ENCODE assay signal across 9 mouse cellular contexts in the genomic region with DNA sequence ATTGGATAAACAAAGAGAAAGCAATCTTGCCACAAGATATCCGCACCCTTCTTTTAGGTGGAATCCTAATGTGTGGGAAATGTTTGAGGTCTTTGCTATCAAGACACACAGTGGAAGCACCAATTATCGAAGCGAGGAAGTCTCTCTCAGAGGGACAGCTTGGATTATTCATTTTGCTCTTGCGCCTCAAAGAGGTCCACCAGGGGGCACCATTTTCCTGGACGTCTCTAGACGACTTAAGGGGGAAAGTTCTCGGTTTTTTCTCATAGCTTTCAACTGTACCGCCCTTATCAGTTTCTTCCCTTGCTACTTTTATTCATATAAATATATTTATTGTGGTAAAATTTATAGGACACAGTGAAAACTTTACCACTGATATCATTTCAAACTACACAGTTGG. TPM values are rescaled to one million over a fixed set of nuclear protein-coding genes. Genes with fewer than 3 reads are reported as not detected.
DNase-seq lines count a peak whose midpoint lies in the region; ATAC-seq and TF ChIP-seq lines count a peak whose summit lies in the region.
"Had no signal": no experiment of that assay in that cellular context is flagged by ENCODE, and none has a peak within 500 bp of the region (broad histone marks: within the 10 kb centered on the region; RNA-seq: fewer than 3 reads in every experiment).

No protein-coding gene starts in this region.

- TF ChIP-seq CTCF in heart, adult 2 months (IDR thresholded peaks at IDR 0.05), result peak; percentile 87
- TF ChIP-seq CTCF in cerebellum, adult 2 months (IDR thresholded peaks at IDR 0.05; ENCODE audit: borderline replicate concordance, insufficient read depth, low read depth, low read length), result peak; percentile 69; the same call in 1 of the 2 replicates

- no peak for TF ChIP-seq POLR2A in heart, adult 2 months (IDR thresholded peaks at IDR 0.05; ENCODE audit: insufficient read depth, low read depth, low read length)
- no peak for TF ChIP-seq POLR2A in cerebellum, adult 2 months (IDR thresholded peaks at IDR 0.05; ENCODE audit: borderline replicate concordance, insufficient read depth, low read length)

- no peaks in the 10 kb centered on the region for H3K36me3 ChIP-seq in heart, adult 2 months (ENCODE audit: control insufficient read depth, insufficient read depth, low read length)
- H3K36me3 ChIP-seq in heart, embryonic 10.5 days, result no peaks in the 10 kb centered on the region
- no peaks in the 10 kb centered on the region for H3K36me3 ChIP-seq in ES-E14 (ENCODE audit: control insufficient read depth, insufficient read depth, low read length, poor library complexity, severe bottlenecking)
- H3K36me3 ChIP-seq in heart, embryonic 16.5 days (ENCODE audit: control insufficient read depth, insufficient read depth), result no peaks in the 10 kb centered on the region
- H3K36me3 ChIP-seq: liver, embryonic 13.5 days had no signal

- H3K79me2 ChIP-seq in heart, adult 2 months (replicated peaks; ENCODE audit: control insufficient read depth, insufficient read depth, low read length), result no peaks in the 10 kb centered on the region

- DNase-seq in heart, adult 2 months, result peak; percentile 50 to 69
- no peak for DNase-seq in heart, embryonic 10.5 days (ENCODE audit: low spot score)
- DNase-seq in ES-E14 (ENCODE audit: low read depth, low spot score), result peak; percentile 52
- DNase-seq in cerebellum, adult 2 months, result peak; percentile 59 to 72
- DNase-seq in left cerebral cortex, postnatal 10 days (ENCODE audit: extremely low spot score in 1 of 2, low spot score in 2 of 2), result peak; percentile 27 to 72
- DNase-seq in thymus, postnatal 14 days, result peak; percentile 72
- DNase-seq: liver, embryonic 13.5 days had no signal

- H3K9ac ChIP-seq in heart, adult 2 months (ENCODE audit: low read depth, low read length), result no peak overlapping the region
- no peak overlapping the region for H3K9ac ChIP-seq in ES-E14 (ENCODE audit: insufficient read depth, low read depth, low read length, poor library complexity, severe bottlenecking)
- H3K9ac ChIP-seq in heart, embryonic 16.5 days (ENCODE audit: low read length), result no peak overlapping the region
- H3K9ac ChIP-seq: liver, embryonic 13.5 days had no signal

- no peak for ATAC-seq in heart, embryonic 16.5 days (replicated peaks; ENCODE audit: extremely low read depth, insufficient read depth, low FRiP score)
- peak; percentile 72 for ATAC-seq in neutrophil, adult 5-6 weeks (ENCODE audit: extremely low read depth, insufficient number of reproducible peaks, low FRiP score, poor library complexity, severe bottlenecking)

- H3K27ac ChIP-seq in heart, adult 2 months, result no peak overlapping the region
- H3K27ac ChIP-seq in heart, embryonic 10.5 days, result no peak overlapping the region
- H3K27ac ChIP-seq in ES-E14 (ENCODE audit: insufficient read depth, low read depth, low read length, poor library complexity, severe bottlenecking), result no peak overlapping the region
- H3K27ac ChIP-seq in cerebellum, adult 2 months (ENCODE audit: insufficient read depth, low read length), result no peak overlapping the region
- H3K27ac ChIP-seq in heart, embryonic 16.5 days (ENCODE audit: low read length), result no peak overlapping the region
- H3K27ac ChIP-seq: liver, embryonic 13.5 days had no signal

- in situ Hi-C loops in ES-E14 (cut with MboI; ENCODE audit: low sequenced_read_pairs in 2 of 2, unreplicated experiment in 2 of 2), result no loop called here

- no peaks in the 10 kb centered on the region for H3K9me3 ChIP-seq in heart, embryonic 10.5 days
- H3K9me3 ChIP-seq in ES-E14 (ENCODE audit: control insufficient read depth, insufficient read depth, low read depth, low read length), result no peaks in the 10 kb centered on the region
- H3K9me3 ChIP-seq in heart, embryonic 16.5 days (replicated peaks; ENCODE audit: control insufficient read depth, low read length), result no peaks in the 10 kb centered on the region
- H3K9me3 ChIP-seq: liver, embryonic 13.5 days had no signal

- TF ChIP-seq EP300 in heart, adult 2 months (IDR thresholded peaks at IDR 0.05; ENCODE audit: insufficient read depth, low read depth, low read length), result no peak

- peaks cover 1% of the 10 kb centered on the region; the same call in 1 of the 2 replicates for H3K4me1 ChIP-seq in heart, adult 2 months (ENCODE audit: control insufficient read depth, insufficient read depth, low read length)
- H3K4me1 ChIP-seq in heart, embryonic 10.5 days, result no peaks in the 10 kb centered on the region
- H3K4me1 ChIP-seq in ES-E14 (ENCODE audit: control insufficient read depth in 2 of 2, insufficient read depth in 2 of 2, low read length in 2 of 2, poor library complexity in 1 of 2), result no peaks in the 10 kb centered on the region
- peaks cover 8% of the 10 kb centered on the region; the same call in 1 of the 2 replicates for H3K4me1 ChIP-seq in cerebellum, adult 2 months (ENCODE audit: control insufficient read depth, insufficient read depth, low read length)
- H3K4me1 ChIP-seq in heart, embryonic 16.5 days (ENCODE audit: control insufficient read depth, insufficient read depth, low read length), result no peaks in the 10 kb centered on the region
- H3K4me1 ChIP-seq: liver, embryonic 13.5 days had no signal

- WGBS in heart, adult 2 months, result 11% methylated on average over 8 of the region's 8 CpGs
- WGBS in heart, embryonic 10.5 days, result 19% methylated on average over 8 of the region's 8 CpGs
- 18% methylated on average over 8 of the region's 8 CpGs for WGBS in cerebellum, adult 2 months
- 18% methylated on average over 8 of the region's 8 CpGs for WGBS in heart, embryonic 16.5 days

- intact Hi-C loops in heart, adult 2 months (cut with DNase I), result loop anchor here (1.0 to 2.0 kb wide), 3 partner anchors 63 to 145 kb away; a partner anchor contains a TSS
- intact Hi-C loops in left cerebral cortex, postnatal 10 days (cut with DNase I), result loop anchor here (5.0 kb wide), 1 partner anchor 143 kb away; no protein-coding TSS in a partner anchor

- peak overlapping the region; percentile 32; the same call in 1 of the 2 replicates for H3K4me2 ChIP-seq in heart, embryonic 16.5 days (ENCODE audit: low read depth, low read length)
- H3K4me2 ChIP-seq: liver, embryonic 13.5 days had no signal

- no peaks in the 10 kb centered on the region for H3K27me3 ChIP-seq in heart, adult 2 months (ENCODE audit: control insufficient read depth, insufficient read depth, low read length)
- no peaks in the 10 kb centered on the region for H3K27me3 ChIP-seq in heart, embryonic 10.5 days (ENCODE audit: insufficient read depth, poor library complexity, severe bottlenecking)
- no peaks in the 10 kb centered on the region for H3K27me3 ChIP-seq in cerebellum, adult 2 months (ENCODE audit: control insufficient read depth, insufficient read depth, low read length)
- no peaks in the 10 kb centered on the region for H3K27me3 ChIP-seq in heart, embryonic 16.5 days (ENCODE audit: control insufficient read depth, insufficient read depth, low read length)
- H3K27me3 ChIP-seq: liver, embryonic 13.5 days had no signal

- no peak overlapping the region for H3K4me3 ChIP-seq in heart, adult 2 months
- H3K4me3 ChIP-seq in heart, embryonic 10.5 days, result no peak overlapping the region
- 0 out of 4 replicates have a peak overlapping the region, but pooled peaks of 1 of the 2 experiments have one; percentile 5 for H3K4me3 ChIP-seq in ES-E14 (ENCODE audit: insufficient read depth in 1 of 2, low read depth in 1 of 2, low read length in 2 of 2, poor library complexity in 1 of 2, severe bottlenecking in 1 of 2)
- no peak overlapping the region for H3K4me3 ChIP-seq in cerebellum, adult 2 months (replicated peaks; ENCODE audit: insufficient read depth, low read depth, low read length)
- no peak overlapping the region for H3K4me3 ChIP-seq in heart, embryonic 16.5 days (ENCODE audit: low read length)
- H3K4me3 ChIP-seq: liver, embryonic 13.5 days had no signal

TF ChIP-seq in ES-E14, 5 proteins besides CTCF, POLR2A, EP300 and RAD21:
- TF ChIP-seq MAFK (IDR thresholded peaks at IDR 0.05; ENCODE audit: insufficient read depth, low read depth, low read length), result no peak
- no peak for TF ChIP-seq ZNF384 (IDR thresholded peaks at IDR 0.05; ENCODE audit: low read depth, low read length)
- no peak for TF ChIP-seq CHD2 (IDR thresholded peaks at IDR 0.05; ENCODE audit: low read depth, low read length)
- TF ChIP-seq ZC3H11A (IDR thresholded peaks at IDR 0.05; ENCODE audit: borderline replicate concordance, low read depth, low read length), result peak; percentile 39; the same call in 1 of the 2 replicates
- TF ChIP-seq HCFC1 (IDR thresholded peaks at IDR 0.05; ENCODE audit: borderline replicate concordance, insufficient read depth, low read length), result no peak

RNA-seq across cellular contexts. Expression of a gene that starts 36.7 kb away (rescaled TPM):
- under 1 TPM; 0.84 to 0.98 TPM for total RNA-seq in heart, adult 2 months (2021)
- polyA plus RNA-seq in heart, adult 2 months (2012; rRNA removed), result 0.41 and 0.53 TPM in 2 replicates
- 0.80 and 0.90 TPM in 2 replicates for polyA plus RNA-seq in heart, embryonic 10.5 days (2016; fragmentation: Nextera tagmentation; extraction: Ambion mirVana)
- total RNA-seq in ES-E14 (2012; rRNA removed), result 0.13 and 0.16 TPM in 2 replicates
- 18.2 and 19.9 TPM in 2 replicates for polyA plus RNA-seq in cerebellum, adult 2 months (2012; rRNA removed)
- polyA plus RNA-seq in heart, embryonic 16.5 days (2015; fragmentation: Nextera tagmentation; extraction: Ambion mirVana), result 1.0 and 1.1 TPM in 2 replicates
- total RNA-seq in left cerebral cortex, postnatal 10 days (2021), result 10 to 100 TPM; 51.4 to 55.8 TPM
- total RNA-seq in neutrophil, adult 5-6 weeks (2017), result under 0.01 and 0.23 TPM in 2 replicates

Comparison
In these comparisons a context has a peak if more than half of its experiments do, and no peak if none do; other contexts are left out.
1. RNA of a gene that starts 36.7 kb away (total RNA-seq): 51.4 to 55.8 TPM in left cerebral cortex, postnatal 10 days; 0.84 to 0.98 TPM in heart, adult 2 months, under 0.01 to 0.23 TPM in neutrophil, adult 5-6 weeks and 0.13 to 0.16 TPM in ES-E14; every median in the first group is over 10 times any median in the second.